Comparison of ENCODE assay signal across 8 mouse cellular contexts in genomic region chr1:164898846-164899351, GRCm38 (mm10). TPM values are rescaled to one million over a fixed set of nuclear protein-coding genes. Genes with fewer than 3 reads are reported as not detected.
DNase-seq lines count a peak whose midpoint lies in the region; ATAC-seq lines count a peak whose summit lies in the region.

No protein-coding gene starts in this region.

- under 1% methylated on average over 22 of the region's 22 CpGs for WGBS in hindbrain, embryonic 15.5 days

- H3K27me3 ChIP-seq in hindbrain, embryonic 15.5 days, result no peaks in the 10 kb centered on the region

- H3K4me2 ChIP-seq in hindbrain, embryonic 15.5 days, result peak overlapping the region; percentile 90

- no peaks in the 10 kb centered on the region for H3K36me3 ChIP-seq in hindbrain, embryonic 15.5 days

- H3K9me3 ChIP-seq in hindbrain, embryonic 15.5 days, result no peaks in the 10 kb centered on the region

- ATAC-seq in hindbrain, embryonic 15.5 days (ENCODE audit: low FRiP score, low read depth), result peak; percentile 97

- H3K4me3 ChIP-seq in hindbrain, embryonic 15.5 days, result peak overlapping the region; percentile 56

- peak; percentile 69 for DNase-seq in R1 (ENCODE audit: low read depth, low spot score)
- DNase-seq in cerebellum, postnatal 14 days, result peak; percentile 92 to 93
- peak; percentile 75 for DNase-seq in gastrocnemius, adult 18-20 months (ENCODE audit: low spot score)
- peak; percentile 80 for DNase-seq in left cerebral cortex, adult 11 months (ENCODE audit: low spot score)
- peak; percentile 86 for DNase-seq in lung, postnatal 36 days
- peak; percentile 83 to 89 for DNase-seq in right cerebral cortex, adult 2 months (ENCODE audit: low spot score in 2 of 2)
- peak; percentile 27 for DNase-seq in urinary bladder, postnatal 10 days (ENCODE audit: low spot score)

- H3K4me1 ChIP-seq in hindbrain, embryonic 15.5 days (replicated peaks), result peaks cover 31% of the 10 kb centered on the region

- H3K9ac ChIP-seq in hindbrain, embryonic 15.5 days, result peak overlapping the region; percentile 76

- peak overlapping the region; percentile 97 for H3K27ac ChIP-seq in hindbrain, embryonic 15.5 days (replicated peaks)

RNA-seq across cellular contexts. Expression of gene Xcl1, which starts 36.4 kb away (rescaled TPM):
- not detected for total RNA-seq in gastrocnemius, adult 18-20 months (2021)
- not detected in 2 replicates for polyA plus RNA-seq in hindbrain, embryonic 15.5 days (2015; fragmentation: Nextera tagmentation; extraction: Ambion mirVana)

Comparison
In these comparisons a context has a peak if more than half of its experiments do, and no peak if none do; other contexts are left out.
1. Peak in every context shown above with its lines: DNase-seq, ATAC-seq, H3K4me3 ChIP-seq and H3K27ac ChIP-seq.
2. DNase-seq: peak in every context shown above with its lines; median percentile 92 in cerebellum, postnatal 14 days; 86 in lung, postnatal 36 days; 86 in right cerebral cortex, adult 2 months; 80 in left cerebral cortex, adult 11 months; 75 in gastrocnemius, adult 18-20 months; 69 in R1; 27 in urinary bladder, postnatal 10 days.